Mouse (Mus musculus) adrenal gland (tissue): ENCODE measurements around the gene Ankrd22.

Experiments used
- intact Hi-C: fragments of 180-260 bp; cut with DNase I; formaldehyde crosslinking; loops from one replicate; pipeline ENCODE4 v1.15.1; 2025

The Ankrd22 gene

GRCm38 (mm10) chr19:34095381-34095780, 70.5 kb downstream of the Ankrd22 start:
- intact Hi-C loops = no loop called here

- intact Hi-C loops = no loop called here
These were observed 76.7 kb downstream of the Ankrd22 start for GRCm38 (mm10) chr19:34089011-34089680.

- intact Hi-C loops = no loop called here
These were observed 87.7 kb downstream of the Ankrd22 start for GRCm38 (mm10) chr19:34078130-34078529.

- intact Hi-C loops = no loop called here
These were observed 91.6 kb downstream of the Ankrd22 start for GRCm38 (mm10) chr19:34074239-34074638.
